Mouse (Mus musculus) kidney, embryonic 15.5 days (tissue): ENCODE data around the gene Qrich1. TPM values are rescaled to one million over a fixed set of nuclear protein-coding genes. Genes with fewer than 3 reads are reported as not detected.

Experiments
- ATAC-seq: fragments of 200-750 bp; cut with Nextera tagmentation; replicated peaks from 2 replicates; pipeline ENCODE4 v1.8.0; 2017; ENCODE audit warnings: moderate TSS enrichment; ENCODE audit not compliant: low FRiP score
- H3K27ac ChIP-seq: fragments of 300-500 bp; sonication (generic); 2 replicates; pipeline ENCODE4 v1.5.1; 2015; ENCODE audit warnings: mild to moderate bottlenecking, inconsistent platforms
- H3K27me3 ChIP-seq: fragments of 300-500 bp; sonication (generic); 2 replicates; pipeline ENCODE4 v1.6.1; 2015; ENCODE audit warnings: inconsistent platforms
- H3K36me3 ChIP-seq: fragments of 300-500 bp; sonication (generic); 2 replicates; pipeline ENCODE4 v1.6.1; 2015; ENCODE audit warnings: inconsistent platforms
- H3K4me1 ChIP-seq: fragments of 300-500 bp; sonication (generic); 2 replicates; pipeline ENCODE4 v1.6.1; 2015; ENCODE audit warnings: inconsistent platforms
- H3K4me2 ChIP-seq: fragments of 300-500 bp; sonication (generic); 2 replicates; pipeline ENCODE4 v1.6.1; 2015; ENCODE audit warnings: moderate library complexity, mild to moderate bottlenecking, inconsistent platforms
- H3K4me3 ChIP-seq: fragments of 300-500 bp; sonication (generic); replicated peaks from 2 replicates; pipeline ENCODE4 v1.5.1; 2015; ENCODE audit warnings: mild to moderate bottlenecking, inconsistent platforms
- H3K9ac ChIP-seq: fragments of 300-500 bp; sonication (generic); 2 replicates; pipeline ENCODE4 v1.6.1; 2015; ENCODE audit warnings: mild to moderate bottlenecking, inconsistent platforms
- H3K9me3 ChIP-seq: fragments of 300-500 bp; sonication (generic); replicated peaks from 2 replicates; pipeline ENCODE4 v1.6.1; 2016; ENCODE audit warnings: inconsistent platforms
- WGBS: fragments of 180-500 bp; shearing (Covaris S2); methylation state at CpG from one replicate; pipeline ENCODE4 v1.1.7; 2015; ENCODE audit warnings: mixed read lengths; 5-methylcytosine and 5-hydroxymethylcytosine counted together
- microRNA counts: library from miRNA; unstranded; fragments of <30 nt; microRNA quantifications from one replicate; lab custom pipeline; 2016
- microRNA-seq: library from miRNA; unstranded; fragments of <30 nt; microRNA quantifications from one replicate; pipeline ENCODE4, GENCODE M21; 2016
- polyA plus RNA-seq: library from polyadenylated mRNA; unstranded; fragments of >200 nt; fragmentation: Nextera tagmentation; extraction: Ambion mirVana; gene quantifications from 2 replicates; pipeline ENCODE4 v1.2.1, GENCODE M21; 2015

Gene Qrich1
- polyA plus RNA-seq, 1 experiment from 2014 or later: 125 TPM

- Histone ChIP-seq H3K4me2 (no peak overlapping the region), H3K9ac (no peak overlapping the region), H3K27ac (no peak overlapping the region), H3K9me3 (no peaks in the 10 kb centered on the region), H3K36me3 (peaks cover 97% of the 10 kb centered on the region), H3K4me3 (no peak overlapping the region), H3K27me3 (no peaks in the 10 kb centered on the region), H3K4me1 (no peaks in the 10 kb centered on the region)
- ATAC-seq: no peak
- WGBS: 92% methylated on average over 4 of the region's 4 CpGs
Observed at GRCm38 (mm10) chr9:108608889-108609288, 92.3 kb downstream of the Qrich1 start.

MicroRNAs within 50 kb of the gene (microRNA counts, 519-probe panel; counts per million panel counts)
- 2,619 counts per million, percentile 56 among the panel's probes with 10 or more counts for microRNA mmu-miR-191 (lab: Ali Mortazavi, UCI)
- microRNA mmu-miR-425 (lab: Ali Mortazavi, UCI): 2,696 counts per million, percentile 62 among the panel's probes with 10 or more counts

Small RNA genes within 50 kb of the gene (microRNA-seq; reads per million reads assigned to microRNA genes)
- gene Gm24083: not detected
- gene Mir191: not detected
- gene Mir425: 1,528 reads per million, percentile 82 among the genes with 10 or more reads in this experiment

Other genes starting within 250 kb of the Qrich1 start
- 31.3 and 41.0 TPM in 2 replicates for gene Nicn1, start 226.4 kb upstream of the Qrich1 start, polyA plus RNA-seq
- 35.9 and 38.0 TPM in 2 replicates for gene Amt, start 220.0 kb upstream of the Qrich1 start, polyA plus RNA-seq
- 462 and 484 TPM in 2 replicates for gene Rhoa, start 210.7 kb upstream of the Qrich1 start, polyA plus RNA-seq
- 31.6 and 32.2 TPM in 2 replicates for gene Tcta, start 210.6 kb upstream of the Qrich1 start, polyA plus RNA-seq
- gene Gpx1, start 177.9 kb upstream of the Qrich1 start, polyA plus RNA-seq: 695 and 743 TPM in 2 replicates
- gene Usp4, start 169.0 kb upstream of the Qrich1 start, polyA plus RNA-seq: 95.2 and 105 TPM in 2 replicates
- gene 1700102P08Rik, start 124.0 kb upstream of the Qrich1 start, polyA plus RNA-seq: 0.54 and 0.61 TPM in 2 replicates
- gene Ccdc36, start 88.3 kb upstream of the Qrich1 start, polyA plus RNA-seq: 1.6 TPM in 2 replicates
- gene BC048562, start 80.3 kb upstream of the Qrich1 start, polyA plus RNA-seq: not detected in 2 replicates
- 61.6 and 62.9 TPM in 2 replicates for gene Ccdc71, start 56.3 kb upstream of the Qrich1 start, polyA plus RNA-seq
- 31.0 and 37.8 TPM in 2 replicates for gene Klhdc8b, start 55.2 kb upstream of the Qrich1 start, polyA plus RNA-seq
- gene Lamb2, start 37.1 kb upstream of the Qrich1 start, polyA plus RNA-seq: 48.8 and 56.6 TPM in 2 replicates
- 69.3 and 78.8 TPM in 2 replicates for gene Usp19, start 26.2 kb upstream of the Qrich1 start, polyA plus RNA-seq
- 105 and 111 TPM in 2 replicates for gene Qars, start 9.1 kb upstream of the Qrich1 start, polyA plus RNA-seq
- gene Impdh2, start 43.5 kb downstream of the Qrich1 start, polyA plus RNA-seq: 187 and 198 TPM in 2 replicates
- gene Ndufaf3, start 50.6 kb downstream of the Qrich1 start, polyA plus RNA-seq: 41.5 and 43.1 TPM in 2 replicates
- gene Dalrd3, start 53.1 kb downstream of the Qrich1 start, polyA plus RNA-seq: 155 and 180 TPM in 2 replicates
- gene Wdr6, start 61.9 kb downstream of the Qrich1 start, polyA plus RNA-seq: 123 and 139 TPM in 2 replicates
- gene P4htm, start 80.9 kb downstream of the Qrich1 start, polyA plus RNA-seq: 9.1 and 11.7 TPM in 2 replicates
- gene Arih2, start 132.6 kb downstream of the Qrich1 start, polyA plus RNA-seq: 50.1 and 51.0 TPM in 2 replicates
- 50.0 and 51.8 TPM in 2 replicates for gene Slc25a20, start 145.3 kb downstream of the Qrich1 start, polyA plus RNA-seq
- gene Prkar2a, start 172.5 kb downstream of the Qrich1 start, polyA plus RNA-seq: 25.5 and 27.6 TPM in 2 replicates